Mouse (Mus musculus): ENCODE results near the gene Slc39a9. TPM values are rescaled to one million over a fixed set of nuclear protein-coding genes. Genes with fewer than 3 reads are reported as not detected.

The Slc39a9 gene
- polyA plus RNA-seq, 1 experiment from 2014 or later, result 25.7 TPM

DNA sequence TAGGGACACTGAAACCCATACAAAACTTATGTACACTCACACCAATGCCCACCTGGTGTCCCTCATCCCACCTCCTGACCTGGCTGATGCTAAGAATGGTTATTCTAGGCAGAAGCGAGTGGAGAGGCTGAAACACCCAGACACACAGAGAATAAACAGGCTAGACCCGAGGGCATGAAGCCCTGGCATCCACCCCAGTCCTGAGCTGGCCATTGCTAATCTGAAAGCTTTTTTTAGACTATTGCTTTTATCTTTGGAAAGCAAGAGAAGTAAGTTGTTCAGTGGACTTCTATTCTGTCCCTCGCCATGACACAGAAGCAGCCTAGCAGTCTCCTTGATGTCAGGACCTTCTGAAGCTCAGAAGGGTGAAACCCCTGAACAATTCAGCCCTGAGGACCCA is 33.8 kb upstream of the Slc39a9 start:
- no peak overlapping the region for H3K9ac ChIP-seq
- no peak overlapping the region for H3K27ac ChIP-seq (replicated peaks)
- H3K36me3 ChIP-seq, result no peaks in the 10 kb centered on the region
- H3K4me2 ChIP-seq, result no peak overlapping the region
- no peaks in the 10 kb centered on the region for H3K4me1 ChIP-seq (replicated peaks)
- H3K27me3 ChIP-seq, result no peaks in the 10 kb centered on the region
- ATAC-seq (ENCODE audit: low FRiP score, low read depth), result no peak
- 87% methylated on average over 3 of the region's 3 CpGs for WGBS
- H3K9me3 ChIP-seq, result no peaks in the 10 kb centered on the region
- no peak overlapping the region for H3K4me3 ChIP-seq

DNA sequence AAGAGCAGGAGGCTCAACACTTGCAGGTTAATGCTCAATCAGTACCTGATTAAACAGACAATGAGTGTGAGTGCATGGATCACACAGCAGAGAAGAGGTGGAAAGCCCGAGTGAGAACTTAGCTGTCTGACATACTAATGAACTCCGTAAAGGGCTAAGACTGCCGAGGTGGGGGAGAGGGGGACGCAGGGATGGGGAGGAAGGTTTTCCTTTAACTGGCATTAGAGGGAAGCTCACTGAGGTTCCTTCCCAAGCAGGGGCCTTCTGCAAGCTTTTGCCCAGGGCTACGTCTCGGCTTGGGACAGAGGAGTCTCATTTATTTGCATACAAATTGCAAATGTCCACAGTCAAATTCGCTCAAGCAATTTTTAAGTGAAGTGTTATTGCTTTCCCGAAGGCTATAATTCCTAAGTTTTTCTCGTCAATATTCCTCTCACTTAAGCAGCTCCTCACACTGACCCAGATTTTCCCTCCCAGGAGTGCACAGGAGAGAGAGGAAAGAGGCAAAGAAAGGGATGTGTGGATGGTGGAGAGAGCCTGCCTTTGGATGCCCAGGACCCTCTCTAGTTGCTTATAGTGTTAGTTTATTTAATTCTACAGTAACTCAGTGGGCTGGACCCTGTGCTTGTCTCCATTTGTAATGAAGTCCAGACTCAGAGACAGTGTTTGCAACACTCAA is 31.4 kb upstream of the Slc39a9 start:
- H3K4me2 ChIP-seq, result no peak overlapping the region
- no peaks in the 10 kb centered on the region for H3K9me3 ChIP-seq
- H3K9ac ChIP-seq, result no peak overlapping the region
- WGBS, result 47% methylated on average over 9 of the region's 9 CpGs
- no peaks in the 10 kb centered on the region for H3K27me3 ChIP-seq
- no peaks in the 10 kb centered on the region for H3K4me1 ChIP-seq (replicated peaks)
- no peaks in the 10 kb centered on the region for H3K36me3 ChIP-seq
- peak; percentile 64; the same call in 1 of the 2 replicates for ATAC-seq (ENCODE audit: low FRiP score, low read depth)
- H3K27ac ChIP-seq (replicated peaks), result peak overlapping the region; percentile 25
- no peak overlapping the region for H3K4me3 ChIP-seq

DNA sequence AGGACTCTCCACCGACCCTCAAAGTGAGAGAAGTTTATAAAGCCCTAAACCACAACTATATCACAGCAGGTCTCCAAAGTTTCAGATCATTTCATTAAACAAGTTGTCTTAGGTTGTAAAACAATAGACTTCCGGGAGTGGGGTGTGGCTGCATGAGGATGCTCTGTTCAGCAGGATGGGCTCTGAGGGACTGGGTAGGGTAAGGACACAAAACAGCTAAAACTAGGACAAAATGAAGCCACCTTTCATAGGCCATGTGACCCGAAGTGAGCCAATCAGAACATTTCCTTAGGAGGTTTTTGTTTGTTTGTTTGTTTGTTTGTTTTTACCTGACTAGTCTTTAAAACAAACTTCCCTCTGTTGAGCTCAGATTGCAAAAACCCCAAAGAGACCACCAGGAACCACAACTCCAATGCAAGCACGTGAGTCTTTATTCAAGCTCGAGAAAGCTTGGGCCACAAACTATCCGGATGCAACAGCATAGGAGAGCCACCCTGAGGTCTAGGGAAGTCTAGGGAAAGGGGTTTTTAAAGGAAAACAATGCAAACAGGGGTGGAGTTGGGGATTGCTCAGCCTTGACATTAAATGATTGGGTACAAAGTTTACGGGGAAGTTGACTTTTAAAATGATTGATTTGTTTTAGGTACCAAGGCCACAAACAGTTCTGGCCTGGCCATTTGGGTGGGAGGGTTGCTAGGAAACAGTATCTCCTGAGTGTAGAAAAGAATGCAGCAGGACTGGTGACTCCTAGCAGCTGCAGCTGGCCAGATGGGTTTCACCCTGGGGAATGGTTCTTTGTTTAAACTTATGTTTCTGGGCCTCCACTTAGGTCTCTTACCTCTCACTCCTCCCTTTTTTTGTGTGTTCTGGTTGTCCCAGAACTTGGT is 28.1 kb upstream of the Slc39a9 start:
- H3K4me1 ChIP-seq (replicated peaks), result no peaks in the 10 kb centered on the region
- H3K9ac ChIP-seq, result no peak overlapping the region
- no peaks in the 10 kb centered on the region for H3K27me3 ChIP-seq
- 45% methylated on average over 7 of the region's 7 CpGs for WGBS
- H3K36me3 ChIP-seq, result no peaks in the 10 kb centered on the region
- H3K9me3 ChIP-seq, result no peaks in the 10 kb centered on the region
- H3K4me2 ChIP-seq, result no peak overlapping the region
- no peak overlapping the region for H3K4me3 ChIP-seq
- ATAC-seq (ENCODE audit: low FRiP score, low read depth), result no peak
- no peak overlapping the region for H3K27ac ChIP-seq (replicated peaks)

DNA sequence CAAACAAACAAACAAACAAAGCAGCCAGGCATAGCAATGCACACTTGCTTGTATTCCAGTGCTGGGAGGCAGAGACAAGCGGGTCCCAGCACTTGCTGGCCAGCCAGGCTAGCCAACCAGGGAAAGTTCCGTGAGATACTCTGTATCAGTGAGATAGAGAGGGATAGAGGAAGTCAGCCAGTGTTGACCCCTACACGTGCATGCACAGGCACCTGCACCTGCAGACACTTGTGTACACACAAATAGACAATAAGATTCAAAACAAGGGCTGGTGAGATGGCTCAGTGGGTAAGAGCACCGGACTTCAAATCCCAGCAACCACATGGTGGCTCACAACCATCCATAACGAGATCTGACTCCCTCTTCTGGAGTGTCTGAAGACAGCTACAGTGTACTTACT is 23.2 kb upstream of the Slc39a9 start:
- H3K27me3 ChIP-seq, result no peaks in the 10 kb centered on the region
- H3K36me3 ChIP-seq, result no peaks in the 10 kb centered on the region
- no peaks in the 10 kb centered on the region for H3K9me3 ChIP-seq
- no peaks in the 10 kb centered on the region for H3K4me1 ChIP-seq (replicated peaks)
- ATAC-seq (ENCODE audit: low FRiP score, low read depth), result no peak
- 82% methylated on average over 5 of the region's 5 CpGs for WGBS
- no peak overlapping the region for H3K4me3 ChIP-seq
- no peak overlapping the region for H3K4me2 ChIP-seq
- no peak overlapping the region for H3K27ac ChIP-seq (replicated peaks)
- no peak overlapping the region for H3K9ac ChIP-seq

DNA sequence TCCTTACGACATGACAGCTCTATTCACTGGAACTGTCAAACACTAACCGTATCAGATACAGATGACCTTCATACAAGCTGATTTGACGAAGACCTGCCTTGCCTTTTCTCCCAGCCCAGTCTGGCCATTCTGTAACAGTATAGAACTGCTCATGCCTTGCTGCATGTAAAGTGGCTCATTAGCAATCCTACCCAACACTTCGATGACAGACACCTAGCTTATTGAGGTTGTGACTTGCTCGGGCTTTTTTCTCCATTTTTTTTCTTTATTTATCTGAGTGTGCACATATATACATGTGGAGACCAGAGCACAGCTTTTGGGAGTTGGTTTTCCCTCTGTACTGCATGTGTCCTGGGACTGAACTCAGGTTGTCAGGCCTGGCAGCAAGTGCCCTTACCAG is 11.9 kb upstream of the Slc39a9 start:
- H3K9me3 ChIP-seq, result no peaks in the 10 kb centered on the region
- H3K9ac ChIP-seq, result no peak overlapping the region
- H3K27me3 ChIP-seq, result no peaks in the 10 kb centered on the region
- no peak overlapping the region for H3K4me2 ChIP-seq
- no peak overlapping the region for H3K4me3 ChIP-seq
- no peak for ATAC-seq (ENCODE audit: low FRiP score, low read depth)
- H3K36me3 ChIP-seq, result peaks cover 37% of the 10 kb centered on the region
- no peaks in the 10 kb centered on the region for H3K4me1 ChIP-seq (replicated peaks)
- WGBS, result 87% methylated on average over 5 of the region's 5 CpGs
- no peak overlapping the region for H3K27ac ChIP-seq (replicated peaks)

DNA sequence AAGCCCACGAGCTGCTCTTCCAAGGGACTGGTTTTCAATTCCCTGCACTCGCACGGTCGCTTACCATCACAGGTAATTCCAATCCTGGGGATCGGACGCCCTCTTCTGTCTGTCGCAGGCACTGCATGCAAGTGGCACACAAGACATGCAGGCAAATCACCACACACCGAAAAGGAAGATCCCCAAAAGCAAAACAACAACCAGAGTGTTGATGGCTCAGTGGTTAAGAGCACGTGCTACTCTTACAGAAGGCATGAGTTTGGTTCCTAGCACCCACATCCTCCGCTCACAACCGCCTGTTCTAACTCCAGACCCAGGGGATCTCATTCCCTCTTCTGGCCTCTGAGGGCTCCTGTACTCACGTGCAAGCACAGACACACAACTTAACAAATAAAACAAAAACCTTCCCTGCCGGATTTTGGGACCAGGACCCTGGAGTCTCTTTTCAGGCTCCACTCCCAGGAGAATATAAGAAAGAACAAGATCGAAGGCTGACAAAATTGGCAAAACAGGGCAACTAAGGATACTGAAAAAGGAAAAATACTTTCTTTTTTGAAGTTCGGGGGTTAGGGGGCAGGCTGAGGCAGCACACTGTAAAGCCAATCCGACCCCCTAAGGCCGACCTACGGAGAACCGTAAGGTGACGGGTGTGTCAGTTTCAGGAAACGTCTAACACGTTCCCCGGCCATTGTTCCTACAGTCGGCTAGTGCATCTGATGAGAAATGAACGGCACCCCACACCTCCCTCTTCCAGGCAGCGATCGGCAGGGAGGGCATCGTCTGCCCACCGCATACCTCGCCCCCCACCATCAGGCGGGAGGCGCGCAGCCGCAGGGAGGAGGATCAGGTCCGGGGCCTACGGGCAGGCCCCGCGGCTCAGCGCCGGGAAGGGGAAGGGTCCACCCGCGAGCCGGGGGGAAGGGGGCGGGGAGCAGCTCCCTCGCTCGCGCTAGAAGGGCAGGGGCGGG is 674 bp upstream of the Slc39a9 start:
- peak; percentile 76 for ATAC-seq (ENCODE audit: low FRiP score, low read depth)
- Histone ChIP-seq H3K4me1 (replicated peaks) (peaks cover 55% of the 10 kb centered on the region), H3K4me2 (peak overlapping the region; percentile 92), H3K9ac (peak overlapping the region; percentile 98), H3K4me3 (peak overlapping the region; percentile 97), H3K27me3 (no peaks in the 10 kb centered on the region), H3K36me3 (peaks cover 33% of the 10 kb centered on the region), H3K9me3 (no peaks in the 10 kb centered on the region), H3K27ac (replicated peaks) (peak overlapping the region; percentile 94)
- 2% methylated on average over 40 of the region's 48 CpGs for WGBS

DNA sequence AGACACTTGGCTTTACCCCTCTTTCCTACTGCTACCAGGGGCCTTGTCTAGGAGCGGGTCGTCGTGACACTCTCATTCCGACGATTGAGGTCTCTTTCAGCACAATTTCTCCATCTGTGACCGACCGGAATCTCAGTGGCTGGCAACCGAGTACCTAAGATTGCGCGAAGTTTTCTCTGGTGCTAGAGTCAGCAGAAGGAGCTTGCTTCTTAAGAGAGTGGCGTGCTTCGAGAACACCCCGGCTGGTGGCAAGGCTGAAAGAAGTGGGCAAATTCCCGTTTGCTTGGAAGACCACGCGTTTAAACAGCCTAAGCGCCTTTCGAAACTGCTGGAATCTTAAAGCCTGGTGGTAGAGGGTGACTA is 804 bp downstream of the Slc39a9 start:
- H3K9me3 ChIP-seq, result no peaks in the 10 kb centered on the region
- peak overlapping the region; percentile 97 for H3K4me3 ChIP-seq
- H3K27me3 ChIP-seq, result no peaks in the 10 kb centered on the region
- WGBS, result 8% methylated on average over 18 of the region's 18 CpGs
- peaks cover 18% of the 10 kb centered on the region for H3K36me3 ChIP-seq
- peak overlapping the region; percentile 92 for H3K4me2 ChIP-seq
- H3K9ac ChIP-seq, result peak overlapping the region; percentile 98
- H3K27ac ChIP-seq (replicated peaks), result peak overlapping the region; percentile 94
- H3K4me1 ChIP-seq (replicated peaks), result peaks cover 63% of the 10 kb centered on the region
- ATAC-seq (ENCODE audit: low FRiP score, low read depth), result no peak

DNA sequence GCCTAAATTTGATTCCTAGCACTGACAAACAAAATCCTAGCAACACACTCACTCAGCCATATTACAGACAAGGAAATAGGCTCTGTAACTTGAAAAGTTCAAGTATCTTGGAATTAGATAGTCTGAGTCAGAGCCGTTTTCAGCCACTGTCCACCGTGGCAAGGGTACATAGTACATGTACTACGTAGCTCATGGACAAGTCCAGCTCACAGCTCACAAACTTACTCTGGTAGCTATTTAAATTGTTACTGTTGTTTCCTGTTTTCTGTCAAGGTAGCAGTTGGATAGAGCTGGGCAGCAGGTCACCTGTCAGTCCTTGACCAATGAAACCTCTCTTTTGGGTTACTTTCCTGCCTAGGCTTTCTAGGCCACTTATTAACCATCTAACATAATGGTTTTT is 2.7 kb downstream of the Slc39a9 start:
- Histone ChIP-seq H3K4me3 (peak overlapping the region; percentile 97), H3K27ac (replicated peaks) (no peak overlapping the region), H3K9ac (no peak overlapping the region), H3K4me1 (replicated peaks) (peaks cover 60% of the 10 kb centered on the region), H3K4me2 (peak overlapping the region; percentile 92), H3K27me3 (no peaks in the 10 kb centered on the region), H3K9me3 (no peaks in the 10 kb centered on the region), H3K36me3 (0 out of 2 replicates have a peak, but pooled peaks cover 2% of the 10 kb centered on the region)
- 96% methylated on average over 3 of the region's 3 CpGs for WGBS
- no peak for ATAC-seq (ENCODE audit: low FRiP score, low read depth)

DNA sequence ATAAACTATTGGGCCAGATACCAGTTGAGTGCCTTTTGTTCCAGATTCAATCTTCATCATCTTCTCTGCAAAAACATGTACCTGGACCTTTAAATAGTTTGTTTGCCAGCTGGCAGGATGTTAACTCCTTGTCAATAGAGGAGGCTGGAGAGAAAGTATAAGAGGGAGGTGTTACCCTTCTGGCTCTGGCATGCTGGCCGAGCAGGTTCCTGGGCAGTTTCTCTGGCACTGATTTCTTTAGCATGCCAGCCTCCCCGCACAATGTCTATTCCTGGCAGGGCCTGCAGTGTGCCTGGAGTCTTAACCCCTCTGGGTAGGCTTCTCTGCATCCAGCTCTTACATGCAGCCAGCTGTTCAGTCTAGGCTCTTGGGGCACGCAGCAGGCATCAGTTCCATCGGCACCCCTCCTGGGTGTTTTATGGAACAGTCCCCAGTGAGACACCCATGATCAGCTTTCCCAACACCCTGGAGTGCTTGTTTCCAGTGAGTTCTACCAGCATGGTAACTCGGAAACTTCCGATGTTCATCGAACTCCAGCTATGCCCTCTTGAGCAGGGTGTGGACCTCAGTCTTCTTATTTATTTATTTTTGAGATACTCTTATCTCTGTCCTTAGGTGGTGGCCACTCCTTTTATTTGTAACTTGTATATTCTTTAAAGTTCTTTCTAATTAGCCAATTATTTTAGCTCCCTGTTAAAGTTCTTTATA is 10.4 kb downstream of the Slc39a9 start:
- ATAC-seq (ENCODE audit: low FRiP score, low read depth), result no peak
- WGBS, result 79% methylated on average over 7 of the region's 7 CpGs

DNA sequence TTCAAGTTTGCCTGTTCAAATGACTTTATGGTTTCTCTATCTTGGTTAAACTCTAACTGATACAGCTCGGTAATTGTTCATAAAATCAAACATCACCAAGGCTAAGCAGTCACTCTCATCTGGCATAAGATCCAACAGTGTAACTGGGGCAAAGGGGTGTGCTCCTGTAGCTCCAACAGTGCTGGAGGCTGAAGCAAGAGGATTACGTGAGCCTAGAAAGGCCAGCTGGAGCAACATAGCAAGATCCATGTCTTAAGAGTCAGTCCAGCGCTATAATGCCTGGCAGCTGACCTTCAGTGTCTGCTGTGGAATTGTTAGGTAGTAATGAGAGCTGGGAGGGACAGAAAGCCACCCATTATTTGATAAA is 11.0 kb downstream of the Slc39a9 start:
- ATAC-seq (ENCODE audit: low FRiP score, low read depth), result no peak
- Histone ChIP-seq H3K4me3 (no peak overlapping the region), H3K36me3 (no peaks in the 10 kb centered on the region), H3K9ac (no peak overlapping the region), H3K4me2 (no peak overlapping the region), H3K27me3 (no peaks in the 10 kb centered on the region), H3K27ac (replicated peaks) (no peak overlapping the region), H3K9me3 (no peaks in the 10 kb centered on the region), H3K4me1 (replicated peaks) (peaks cover 9% of the 10 kb centered on the region; the same call in 1 of the 2 replicates)
- 91% methylated on average over 3 of the region's 3 CpGs for WGBS

More for the DNA sequence above, 10.4 kb downstream of the Slc39a9 start:
- H3K36me3 ChIP-seq, result no peaks in the 10 kb centered on the region
- H3K4me2 ChIP-seq, result no peak overlapping the region
- no peaks in the 10 kb centered on the region for H3K27me3 ChIP-seq
- H3K4me1 ChIP-seq (replicated peaks), result peaks cover 7% of the 10 kb centered on the region; the same call in 1 of the 2 replicates
- H3K9ac ChIP-seq, result no peak overlapping the region
- no peak overlapping the region for H3K4me3 ChIP-seq
- no peak overlapping the region for H3K27ac ChIP-seq (replicated peaks)
- no peaks in the 10 kb centered on the region for H3K9me3 ChIP-seq

DNA sequence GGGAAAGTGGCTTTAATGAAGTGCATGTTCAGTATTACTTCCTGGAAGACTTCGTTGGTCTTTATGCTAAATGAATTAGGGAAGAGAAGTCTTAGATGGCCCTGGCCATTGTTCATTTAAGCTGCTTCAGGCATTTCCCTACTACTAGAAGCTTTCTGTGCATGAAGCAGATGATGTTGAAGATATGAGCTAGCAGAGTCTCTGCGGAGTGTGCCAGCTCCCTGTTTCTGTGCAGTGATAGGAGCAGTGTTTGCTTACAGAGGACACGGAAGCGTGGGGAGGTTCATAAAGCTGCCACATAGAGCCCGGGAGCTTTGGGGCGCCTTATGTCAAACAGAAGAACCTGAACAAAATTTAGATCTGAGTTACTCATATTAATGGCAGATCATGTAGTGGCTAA is 15.0 kb downstream of the Slc39a9 start:
- Histone ChIP-seq H3K9me3 (no peaks in the 10 kb centered on the region), H3K4me2 (no peak overlapping the region), H3K27me3 (no peaks in the 10 kb centered on the region), H3K4me1 (replicated peaks) (peaks cover 10% of the 10 kb centered on the region; the same call in 1 of the 2 replicates), H3K9ac (no peak overlapping the region), H3K36me3 (0 out of 2 replicates have a peak, but pooled peaks cover 5% of the 10 kb centered on the region), H3K4me3 (no peak overlapping the region), H3K27ac (replicated peaks) (no peak overlapping the region)
- ATAC-seq (ENCODE audit: low FRiP score, low read depth), result no peak
- WGBS, result 85% methylated on average over 6 of the region's 6 CpGs

All from hindbrain, embryonic 15.5 days (tissue).